Mouse (Mus musculus) lung, adult 2 months (tissue): Measurements from ENCODE around the gene Rbp7.

ENCODE experiments used
- CTCF ChIP-seq: fragments of 200-500 bp; IDR thresholded peaks from 2 replicates; pipeline ENCODE4 v1.5.1; 2011; ENCODE audit warnings: mild to moderate bottlenecking, low read length, control low read depth; ENCODE audit not compliant: insufficient read depth
- POLR2A ChIP-seq: fragments of 200-500 bp; IDR thresholded peaks from 2 replicates; pipeline ENCODE4 v1.6.1; 2011; ENCODE audit warnings: low read depth, mild to moderate bottlenecking, control low read depth, low read length, borderline replicate concordance; ENCODE audit errors: extremely low read depth

- TF ChIP-seq CTCF (no peak), POLR2A (no peak)
Observed at GRCm38 (mm10) chr4:149489415-149490240, 34.9 kb upstream of the Rbp7 start.
